Mouse (Mus musculus) layer of hippocampus, adult 9-10 months (tissue): ENCODE measurements around the gene Il3ra.

Experiments used
- DNase-seq: peaks from one replicate; pipeline ENCODE4 v3.0.0; 2022; ENCODE audit warnings: low spot score

Il3ra gene

DNA sequence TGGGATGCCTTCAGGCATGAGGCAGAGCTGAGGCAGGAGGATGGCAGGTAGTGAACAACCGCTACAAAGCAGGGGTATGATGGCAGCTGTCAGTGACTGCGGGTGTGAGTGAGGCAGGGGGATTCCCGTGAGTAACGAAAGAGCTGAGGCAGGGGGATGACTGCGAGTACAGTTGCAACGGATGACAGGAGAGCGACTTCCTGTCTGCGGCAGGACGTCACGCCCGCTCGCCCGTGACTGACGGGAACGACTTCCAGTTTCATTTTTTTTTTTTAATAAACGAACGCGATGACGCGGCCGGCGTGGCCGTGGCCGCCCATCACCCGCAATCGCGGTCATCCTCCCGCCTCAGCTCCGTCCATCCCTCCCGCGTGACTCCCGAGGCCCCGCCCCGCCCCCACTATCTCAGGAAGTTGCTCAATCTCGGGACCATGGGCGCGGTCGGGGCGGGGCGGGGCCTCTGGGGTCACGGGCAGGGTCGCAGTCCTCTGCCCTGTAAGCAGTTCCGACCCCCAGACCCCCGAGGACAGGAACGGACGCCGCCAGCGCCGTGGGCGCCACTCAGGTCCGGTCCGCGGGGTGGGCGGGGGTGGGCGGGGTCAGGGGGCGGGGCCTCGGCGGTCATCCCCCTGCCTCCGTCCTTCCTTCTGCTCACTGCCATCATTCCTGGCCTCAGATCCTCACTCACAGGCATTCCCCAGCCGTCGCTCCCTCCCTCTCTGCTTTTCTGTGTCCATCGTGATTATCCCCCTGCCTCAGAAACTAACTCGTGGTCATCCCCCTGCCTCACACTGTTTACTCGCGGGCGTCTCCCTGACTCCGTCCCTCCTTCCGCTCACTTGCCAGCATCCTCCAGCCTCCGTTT lies at the start of gene Il3ra:
Gene Il3ra (plus strand): TSS at position 328 of the 865 bp plus-strand sequence.
- no peak for DNase-seq

DNA sequence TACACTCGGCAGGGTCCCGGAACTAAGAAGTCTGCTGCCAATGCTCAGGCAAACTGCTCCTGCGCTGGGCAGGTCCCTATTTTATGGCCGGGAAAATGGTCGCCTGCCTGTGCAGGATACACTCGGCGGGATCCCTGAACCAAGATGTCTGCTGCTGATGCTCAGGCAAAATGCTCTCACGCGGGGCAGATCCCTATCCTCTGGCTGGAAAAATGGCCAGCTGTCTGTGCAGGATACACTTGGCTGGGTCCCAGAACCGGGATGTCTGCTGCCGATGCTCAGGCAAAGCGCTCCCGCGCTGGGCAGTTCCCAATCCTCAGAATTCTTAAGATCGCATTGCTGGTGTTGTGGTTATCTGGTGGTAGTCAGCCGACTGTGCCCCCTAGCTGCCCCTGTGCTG lies 37.1 kb upstream of the Il3ra start:
- no peak for DNase-seq

DNA sequence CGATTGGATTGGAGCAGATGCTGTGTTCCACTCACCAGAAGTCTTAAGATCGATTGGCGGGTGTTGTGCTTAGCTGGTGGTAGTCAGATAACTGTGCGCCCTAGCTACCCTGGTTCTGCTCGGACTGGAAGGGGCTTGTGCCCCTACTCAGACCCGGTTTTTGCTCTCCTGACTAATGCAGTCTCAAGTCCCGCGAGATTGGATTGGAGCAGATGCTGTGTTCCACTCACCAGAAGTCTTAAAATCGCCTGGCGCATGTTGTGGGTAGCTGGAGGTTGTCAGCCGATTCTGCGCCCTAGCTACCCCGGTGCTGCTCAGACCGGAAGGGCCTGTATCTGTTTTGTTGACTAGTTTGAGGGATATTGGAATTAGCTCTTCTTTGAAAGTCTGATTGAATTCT lies 36.7 kb upstream of the Il3ra start:
- no peak for DNase-seq

DNA sequence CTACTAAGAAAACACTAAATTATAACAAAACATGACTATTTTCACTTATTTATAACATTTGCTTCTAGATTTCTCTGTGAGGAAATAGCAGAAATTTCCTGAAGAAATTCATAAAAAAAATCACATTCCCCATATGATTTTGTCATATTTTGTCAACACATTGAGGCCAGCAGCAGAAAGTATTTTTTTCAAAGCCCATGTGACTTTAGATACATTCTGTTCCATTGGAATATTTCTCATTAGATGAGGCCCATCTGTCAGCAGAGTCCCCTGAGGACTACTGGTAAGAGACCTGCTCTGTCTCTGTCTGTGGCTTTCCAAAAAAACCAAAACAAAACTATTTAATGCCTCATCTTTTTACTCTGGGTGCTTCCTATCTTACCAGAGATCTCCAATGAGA lies 23.5 kb upstream of the Il3ra start, which contains the start of gene Olfr31:
Gene Olfr31 (plus strand): TSS at position 301 of the 400 bp plus-strand sequence.
- DNase-seq = no peak

DNA sequence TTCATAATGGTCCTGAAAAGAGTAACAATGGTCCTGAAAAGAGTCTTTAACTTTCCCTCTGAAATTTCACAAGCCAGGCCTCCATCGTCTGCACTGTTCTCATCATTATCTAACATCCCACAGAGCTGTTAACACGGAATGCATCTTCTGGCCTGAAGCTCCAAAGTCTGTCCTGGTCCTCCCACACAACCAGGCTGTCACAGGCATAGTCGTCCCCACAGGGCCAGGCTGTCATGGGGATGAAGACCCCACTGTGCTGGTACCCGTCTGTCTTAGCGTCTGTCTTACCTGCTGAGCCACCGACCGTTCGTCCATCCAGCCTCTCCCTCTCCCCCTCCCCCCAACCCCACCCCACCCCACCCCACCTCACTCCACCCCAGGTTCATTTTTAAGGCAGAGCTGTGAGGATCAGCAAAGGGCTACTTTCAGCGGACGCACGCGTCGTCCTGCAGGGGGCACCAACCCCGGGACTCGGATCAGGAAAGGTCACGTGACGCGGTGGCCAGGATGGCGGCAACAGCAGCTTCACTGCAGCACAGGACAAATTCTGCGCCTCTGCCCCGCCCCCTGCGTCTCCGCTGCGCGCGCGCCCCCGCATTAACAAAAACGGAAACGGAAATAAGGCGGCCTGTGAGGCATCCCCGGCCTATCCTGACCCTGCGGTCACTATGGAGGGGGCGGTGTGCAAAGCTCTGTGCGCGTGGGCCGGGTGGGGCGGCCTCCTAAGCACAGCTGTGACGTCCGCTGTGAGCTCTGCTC lies 783 bp upstream of the Il3ra start:
- DNase-seq = peak; percentile 56

DNA sequence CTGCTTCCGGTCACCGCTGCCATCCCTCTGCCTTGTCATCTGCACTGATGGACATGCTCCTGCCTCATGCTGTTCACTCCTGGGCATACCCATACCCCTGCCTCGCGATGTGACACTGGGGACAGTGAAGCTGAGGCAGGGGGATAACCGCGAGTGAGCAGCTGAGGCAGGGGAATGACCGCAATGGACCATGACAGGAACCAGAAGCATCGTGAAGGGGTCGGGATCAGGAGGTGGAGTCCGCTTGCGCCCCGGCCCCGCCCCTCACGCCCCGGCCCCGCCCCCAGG lies 682 bp downstream of the Il3ra start:
- DNase-seq = no peak

DNA sequence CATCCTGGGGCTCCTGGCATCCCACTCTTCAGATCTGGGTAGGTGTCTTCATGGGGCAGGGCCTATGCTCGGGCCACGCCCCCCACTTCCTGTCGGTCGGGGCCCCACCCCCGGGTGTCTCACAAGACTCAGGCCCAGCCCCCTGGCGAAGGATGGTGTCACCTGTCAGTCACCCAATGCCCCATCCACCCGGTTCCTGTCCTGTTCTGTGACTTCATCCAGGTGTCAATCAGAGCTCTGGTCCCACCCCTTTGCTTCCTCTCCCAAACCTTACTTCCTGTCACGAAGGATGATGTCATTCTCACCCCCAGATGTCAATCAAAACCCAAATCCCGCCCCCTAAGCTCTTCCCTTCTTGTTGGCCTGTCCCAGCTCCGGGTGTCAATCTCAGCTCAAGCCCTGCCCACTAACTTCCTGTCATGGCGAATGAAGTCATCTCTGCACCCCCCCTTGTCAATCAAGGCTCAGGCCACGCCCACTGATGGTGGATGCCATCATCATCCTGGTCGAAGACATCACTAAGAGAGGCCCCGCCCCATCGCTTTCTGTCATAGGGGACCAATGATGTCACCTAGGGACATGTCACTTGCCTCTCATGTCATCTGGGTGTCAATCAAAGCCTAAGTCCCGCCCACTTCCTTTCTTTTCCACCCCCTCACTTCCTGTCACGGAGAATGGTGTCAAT lies 1.2 kb downstream of the Il3ra start:
- DNase-seq = no peak

DNA sequence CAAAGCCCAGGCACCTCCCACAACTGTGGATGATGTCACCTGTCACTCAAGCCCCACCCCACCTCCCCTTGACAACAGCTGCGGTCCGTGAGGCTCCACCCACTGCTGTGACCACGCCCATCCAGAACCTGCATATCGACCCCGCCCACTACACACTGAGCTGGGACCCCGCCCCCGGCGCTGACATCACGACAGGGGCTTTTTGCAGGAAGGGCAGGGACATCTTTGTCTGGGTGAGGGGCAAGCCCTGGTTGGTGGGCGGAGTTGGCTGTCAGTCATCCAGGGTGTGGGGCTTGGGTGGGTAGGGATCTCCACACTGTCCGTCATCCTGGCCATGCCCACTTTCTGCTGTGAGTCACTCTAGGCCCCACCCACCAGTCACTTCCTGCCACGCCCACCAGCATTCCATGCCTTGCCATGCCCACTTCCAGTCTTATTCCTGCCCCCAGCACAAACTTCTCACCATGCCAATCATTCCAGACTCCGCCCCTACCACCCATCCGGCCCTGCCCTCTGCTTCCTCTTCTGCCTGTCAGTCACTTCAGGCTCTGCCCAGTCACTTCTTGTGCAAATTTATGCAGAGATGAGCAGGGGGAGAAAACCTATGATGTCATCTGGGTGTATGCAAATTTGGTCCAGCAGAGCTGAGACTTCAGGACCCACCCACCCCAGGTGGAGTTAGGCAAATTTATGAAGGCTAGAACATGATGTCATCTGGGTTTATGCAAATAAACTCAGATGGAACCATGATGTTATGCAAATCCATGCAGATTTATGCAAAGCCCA lies 2.0 kb downstream of the Il3ra start:
- no peak for DNase-seq

DNA sequence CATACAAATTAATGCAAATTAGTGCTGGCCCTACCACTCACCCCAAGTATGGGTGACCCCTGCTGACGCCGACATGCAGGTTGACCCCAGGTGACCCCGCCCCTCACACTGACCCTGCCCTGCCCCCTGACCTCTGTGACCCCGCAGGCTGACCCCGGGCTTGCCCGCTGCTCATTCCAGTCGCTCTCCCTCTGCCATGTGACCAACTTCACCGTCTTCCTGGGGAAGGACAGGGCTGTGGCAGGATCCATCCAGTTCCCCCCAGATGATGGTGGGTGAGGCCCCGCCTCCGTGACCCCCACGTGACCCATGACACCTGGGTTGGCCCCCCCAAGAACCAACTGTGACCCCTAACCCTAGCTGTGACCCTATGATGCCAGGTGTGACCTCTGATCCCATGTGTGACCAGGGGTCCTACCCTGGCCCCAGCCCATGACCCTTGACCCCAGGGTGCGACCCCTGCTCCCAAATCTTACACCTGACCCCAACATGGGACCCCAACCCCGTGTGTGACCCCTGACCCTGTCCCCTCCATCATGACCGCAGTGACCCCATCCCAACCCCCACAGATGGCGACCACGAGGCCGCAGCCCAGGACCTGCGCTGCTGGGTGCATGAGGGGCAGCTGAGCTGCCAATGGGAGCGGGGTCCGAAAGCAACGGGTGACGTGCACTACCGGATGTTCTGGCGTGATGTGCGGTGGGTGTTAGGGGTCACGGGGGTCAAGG lies 2.8 kb downstream of the Il3ra start:
- no peak for DNase-seq

DNA sequence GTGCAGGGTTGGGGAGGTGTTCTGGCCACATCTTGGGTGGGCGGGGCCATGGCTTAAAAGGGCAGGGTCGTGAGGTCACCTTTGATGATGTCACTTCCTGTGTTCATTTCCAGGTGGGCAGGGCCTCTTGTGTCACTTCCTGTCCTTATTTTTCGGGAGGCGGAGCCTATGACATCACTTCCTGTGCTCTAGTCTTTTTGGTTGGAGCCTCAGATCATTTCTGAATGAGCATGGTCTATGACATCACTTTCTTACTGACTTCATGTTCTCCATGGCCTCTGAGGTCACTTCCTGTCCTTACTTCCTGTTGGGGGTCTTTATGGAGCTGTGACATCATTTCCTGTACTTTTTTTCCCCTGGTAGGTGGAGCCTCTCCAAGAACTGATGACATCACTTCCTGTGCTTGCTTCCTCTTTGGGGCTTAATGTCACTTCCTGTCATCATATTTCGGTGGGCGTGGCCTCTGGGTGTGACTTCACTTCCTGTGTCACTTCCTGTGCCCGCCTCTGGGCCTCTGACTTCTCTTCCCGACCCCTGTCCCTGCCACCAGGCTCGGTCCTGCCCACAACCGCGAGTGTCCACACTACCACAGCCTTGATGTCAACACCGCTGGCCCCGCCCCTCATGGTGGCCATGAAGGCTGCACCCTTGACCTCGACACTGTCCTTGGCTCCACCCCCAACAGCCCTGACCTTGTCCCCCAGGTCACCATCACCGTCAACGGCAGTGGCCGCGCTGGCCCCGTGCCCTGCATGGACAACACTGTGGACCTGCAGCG lies 3.6 kb downstream of the Il3ra start:
- no peak for DNase-seq

DNA sequence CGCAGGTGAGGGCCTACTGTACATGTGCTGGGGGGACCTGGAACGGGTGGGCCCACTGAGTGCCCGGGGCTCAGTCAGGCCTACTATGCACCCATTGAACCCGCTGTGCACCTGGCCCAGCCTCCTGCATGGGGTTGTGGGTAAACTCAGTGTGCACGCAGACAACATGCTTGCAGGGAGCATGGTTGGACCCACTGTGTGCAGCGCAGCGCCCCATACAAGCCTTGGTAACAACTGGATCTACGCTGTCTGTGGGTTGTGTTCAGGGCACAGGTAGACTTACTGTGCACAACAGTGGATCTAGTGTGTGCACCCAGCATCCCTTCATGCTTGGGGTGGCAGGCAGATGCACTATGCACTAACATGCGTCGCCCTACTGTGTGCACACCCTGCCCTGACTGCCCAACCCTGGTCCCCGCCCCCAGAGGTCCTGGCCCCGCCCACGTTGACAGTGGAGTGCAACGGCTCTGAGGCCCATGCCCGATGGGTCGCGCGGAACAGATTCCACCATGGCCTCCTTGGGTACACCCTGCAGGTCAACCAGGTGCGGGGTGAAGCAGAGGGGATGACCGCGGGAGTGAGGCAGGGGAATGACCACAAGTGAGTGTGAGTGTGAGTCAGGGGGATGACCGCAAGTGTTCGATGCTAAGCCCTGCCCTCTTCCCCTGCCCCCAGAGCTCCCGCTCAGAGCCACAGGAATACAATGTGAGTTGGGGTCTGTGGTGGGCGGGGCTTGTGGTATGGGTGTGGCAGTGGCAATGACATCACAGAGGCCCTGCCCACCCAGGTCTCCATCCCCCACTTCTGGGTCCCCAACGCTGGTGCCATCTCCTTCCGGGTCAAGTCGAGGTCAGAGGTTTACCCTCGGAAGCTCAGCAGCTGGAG lies 4.4 kb downstream of the Il3ra start:
- no peak for DNase-seq

DNA sequence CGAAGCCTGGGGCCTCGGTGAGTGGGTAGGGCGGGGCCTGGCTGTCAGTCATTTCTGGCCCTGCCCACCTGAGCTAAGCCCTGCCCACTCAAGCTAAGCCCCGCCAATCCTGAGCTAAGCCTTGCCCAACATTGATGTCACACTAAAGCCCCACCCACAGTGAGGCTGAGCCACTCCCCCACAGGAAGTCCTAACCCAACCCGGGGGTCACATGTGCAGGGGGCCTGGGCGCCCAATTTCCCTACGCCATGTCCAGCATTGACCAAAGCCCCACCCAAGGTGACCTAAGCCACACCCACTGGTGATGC lies 5.0 kb downstream of the Il3ra start:
- DNase-seq = no peak

DNA sequence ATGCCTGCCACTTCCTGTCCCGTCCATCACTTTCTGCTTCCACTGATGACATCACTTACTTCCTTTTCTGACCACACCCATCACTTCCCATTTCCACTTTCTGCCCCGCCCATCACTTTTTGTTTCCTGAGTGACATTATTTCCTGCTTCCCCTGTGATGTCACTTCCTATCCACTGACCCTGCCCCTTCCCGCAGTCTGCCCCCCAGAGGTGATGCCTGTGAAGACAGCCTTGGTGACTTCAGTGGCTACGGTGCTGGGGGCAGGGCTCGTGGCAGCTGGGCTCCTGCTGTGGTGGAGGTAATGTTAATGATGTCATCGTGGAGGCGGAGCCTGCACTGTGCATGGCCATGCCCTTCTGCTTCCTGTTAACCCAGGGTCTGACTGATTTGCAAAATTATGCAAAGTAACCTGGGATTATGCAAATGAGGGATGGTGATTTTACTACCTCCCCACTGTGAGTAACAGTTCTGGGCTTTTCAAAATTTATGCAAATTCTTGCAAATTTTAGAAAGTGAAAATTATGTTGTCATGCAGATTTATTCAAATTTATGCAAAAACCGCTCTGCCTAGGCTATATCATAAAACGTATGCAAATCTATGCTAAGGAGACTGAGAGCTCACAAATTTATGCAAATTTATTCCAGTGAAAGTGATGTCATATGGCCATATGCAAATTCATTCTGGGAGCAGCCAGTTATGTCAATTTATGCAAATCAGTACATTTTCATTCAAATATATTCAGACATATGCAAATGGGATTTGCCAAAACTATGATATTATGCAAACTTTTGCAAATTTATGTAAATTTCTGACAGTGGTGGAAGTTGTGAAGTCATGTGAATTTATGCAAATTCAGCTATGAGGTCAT lies 5.9 kb downstream of the Il3ra start:
- DNase-seq = no peak

DNA sequence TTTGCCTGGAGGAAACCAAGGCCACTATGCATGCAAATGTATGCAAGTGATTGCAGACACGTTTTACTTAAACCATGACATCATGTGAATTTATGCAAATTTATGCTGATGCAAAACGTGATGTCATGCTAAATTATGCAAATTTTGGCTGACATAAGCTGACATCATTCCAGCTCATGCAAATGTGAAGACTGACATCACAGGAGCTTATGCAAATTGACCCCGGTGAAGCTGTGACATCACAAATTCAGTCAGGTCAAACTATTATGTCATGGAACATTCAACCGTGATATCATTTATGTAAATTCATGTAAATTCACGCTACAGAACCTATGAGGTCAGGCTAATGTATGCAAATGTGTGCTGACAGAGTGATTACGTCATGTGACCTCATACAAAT lies 6.5 kb downstream of the Il3ra start:
- no peak for DNase-seq

DNA sequence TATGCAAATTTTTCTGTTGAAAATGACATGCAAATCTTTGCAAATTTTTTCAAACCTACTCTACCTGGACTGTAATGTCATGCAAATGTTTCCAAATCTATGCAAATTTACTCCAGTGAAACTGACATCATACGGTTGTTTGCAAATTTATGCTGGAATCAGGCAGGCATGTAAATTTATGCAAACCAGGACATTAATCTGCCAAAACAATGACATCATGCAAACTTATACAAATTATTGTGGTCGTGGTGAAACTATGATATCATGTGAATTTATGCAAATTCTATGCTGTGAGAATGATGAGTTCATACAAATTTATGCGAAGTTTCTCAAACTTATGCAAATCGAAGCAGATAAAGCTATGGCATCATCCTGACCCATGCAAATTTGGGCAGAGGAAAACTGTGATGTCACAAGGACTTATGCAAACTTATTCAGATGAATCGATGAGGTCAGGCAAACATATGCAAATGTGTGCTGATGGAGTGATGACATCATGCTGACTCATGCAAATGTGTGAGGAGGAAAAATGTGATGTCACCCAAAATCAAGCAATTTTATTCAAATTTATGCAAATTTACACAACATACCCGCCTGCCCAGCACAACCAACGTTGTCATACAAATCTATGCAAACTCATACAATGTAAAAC lies 7.1 kb downstream of the Il3ra start:
- DNase-seq = no peak

DNA sequence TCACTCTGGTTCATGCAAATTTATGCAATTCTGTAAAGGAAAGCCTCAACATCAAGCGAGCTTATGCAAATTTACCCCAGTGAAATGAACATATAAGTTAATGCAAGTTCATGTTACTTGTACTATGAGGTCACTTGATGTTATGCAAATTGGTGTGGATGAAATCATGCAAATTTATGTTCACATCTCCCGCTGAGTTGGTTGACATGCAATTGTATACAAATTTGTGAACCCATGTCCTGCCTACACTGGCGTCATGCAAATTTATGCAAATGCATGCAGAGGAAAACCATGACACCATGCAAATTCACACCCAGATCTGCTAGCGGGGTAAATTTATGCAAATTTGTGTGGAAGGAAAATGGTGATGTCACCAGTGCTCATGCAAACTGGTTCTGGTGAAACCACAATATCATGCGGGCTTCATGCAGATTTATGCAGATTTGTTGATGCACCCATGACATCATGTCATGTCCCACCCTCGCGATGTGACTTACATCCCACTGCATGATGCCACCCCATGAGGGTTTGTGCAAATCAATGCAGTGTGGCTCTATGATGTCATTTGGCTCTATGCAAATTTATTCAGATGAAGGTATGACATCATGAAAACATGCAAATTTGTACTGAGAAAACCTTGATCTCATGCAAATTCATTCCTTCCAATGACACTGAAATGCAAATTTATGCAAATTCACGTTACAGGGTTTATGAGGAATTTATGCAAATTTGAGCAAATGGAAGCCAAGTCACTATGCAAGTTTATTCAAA lies 7.8 kb downstream of the Il3ra start:
- DNase-seq = no peak

DNA sequence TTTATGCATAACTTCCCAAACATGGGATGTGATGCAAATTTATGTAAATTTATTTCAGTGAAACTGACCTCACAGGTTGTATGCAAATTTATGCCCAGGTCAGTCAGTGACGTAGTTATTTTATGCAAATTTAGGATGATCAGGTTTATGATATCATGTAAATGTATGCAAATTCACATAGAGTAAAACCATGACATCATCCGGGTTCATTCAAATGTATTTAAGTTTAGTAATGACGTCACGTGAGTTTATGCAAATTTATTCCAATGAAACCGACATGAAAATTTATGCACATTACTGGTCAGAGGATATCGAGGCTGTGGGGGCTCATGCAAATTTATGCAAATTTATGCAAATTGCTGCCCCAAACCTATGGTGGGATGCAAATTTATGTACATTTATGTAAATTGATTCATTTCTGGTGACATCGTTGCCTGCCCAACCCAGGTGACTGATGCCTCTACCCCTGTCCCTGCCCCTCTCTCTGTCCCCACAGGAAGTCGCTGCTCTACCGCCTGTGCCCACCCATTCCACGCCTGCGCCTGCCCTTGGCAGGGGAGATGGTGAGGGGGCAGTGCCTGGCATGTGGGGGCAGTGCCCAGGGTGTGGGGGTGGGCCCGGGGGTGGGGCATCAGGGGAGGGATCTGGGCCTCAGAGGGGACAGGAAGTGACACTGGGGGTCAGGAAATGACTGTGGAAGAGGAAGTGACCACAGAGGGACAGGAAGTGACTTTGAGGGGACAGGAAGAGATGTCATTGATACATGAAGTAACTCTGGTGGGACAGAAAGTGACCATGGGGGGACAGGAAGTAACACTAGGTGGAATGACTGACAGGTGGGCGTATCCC lies 8.7 kb downstream of the Il3ra start:
- no peak for DNase-seq
